Mouse (Mus musculus): Measurements from ENCODE around the gene Tet3.

DNA sequence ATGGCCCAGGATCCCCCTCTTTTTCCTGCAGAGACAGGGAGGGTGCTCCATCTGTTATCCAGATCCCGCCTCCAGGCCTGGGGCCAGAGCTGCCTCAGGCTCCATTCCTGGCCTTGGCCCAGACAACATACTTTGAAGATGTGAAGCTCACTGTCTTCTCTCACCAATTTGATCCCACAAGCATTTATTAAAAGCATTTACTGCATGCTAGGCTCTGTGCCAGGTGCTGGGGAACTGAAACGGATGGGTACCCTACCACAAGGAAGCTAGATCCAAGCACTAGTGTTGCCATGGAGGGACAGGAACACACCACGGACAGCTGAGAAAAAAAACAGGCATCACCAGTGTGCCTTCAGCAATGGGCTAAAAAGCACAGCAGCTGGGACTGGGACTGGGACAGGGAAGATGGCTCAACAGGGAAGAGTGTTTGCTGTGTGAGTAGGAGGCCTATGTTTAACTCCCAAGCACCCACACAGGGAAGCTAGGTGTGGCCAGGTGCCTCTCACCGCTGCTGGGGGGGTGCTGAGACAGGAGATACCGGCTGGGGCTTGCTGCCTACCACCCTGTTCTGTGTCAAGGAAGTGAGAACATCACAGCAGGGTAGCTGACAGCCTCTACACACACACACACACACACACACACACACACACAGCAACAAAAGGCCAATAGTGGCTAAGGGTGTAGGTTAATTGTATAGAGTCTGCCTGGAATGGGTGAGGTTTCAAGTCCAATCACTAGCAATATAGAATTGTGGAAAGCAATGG, 30.7 kb downstream of the Tet3 start:
- no peak for TF ChIP-seq CTCF (IDR thresholded peaks at IDR 0.05; ENCODE audit: insufficient read depth, low read depth, low read length)
- no peak for TF ChIP-seq POLR2A (IDR thresholded peaks at IDR 0.05; ENCODE audit: insufficient read depth, low read depth, low read length)
